In genomic region chr19:23141391-23142281, GRCm38 (mm10) we compare ENCODE assay signal across 8 mouse cellular contexts. TPM values are rescaled to one million over a fixed set of nuclear protein-coding genes. Genes with fewer than 3 reads are reported as not detected.
DNase-seq lines count a peak whose midpoint lies in the region; ATAC-seq and TF ChIP-seq lines count a peak whose summit lies in the region.

No protein-coding gene starts in this region.

- TF ChIP-seq EP300 in liver, embryonic 14.5 days (IDR thresholded peaks at IDR 0.05; ENCODE audit: low read depth): no peak

- peak; percentile 64 for DNase-seq in 3134 (ENCODE audit: extremely low read depth, insufficient read length, low spot score)
- peak; percentile 90 for DNase-seq in brain, adult 2 months (ENCODE audit: low read depth, low spot score)
- DNase-seq in forebrain, embryonic 11.5 days (ENCODE audit: low spot score): peak; percentile 77
- DNase-seq in kidney, postnatal 14 days: peak; percentile 86
- DNase-seq in liver, embryonic 14.5 days (ENCODE audit: low read depth in 3 of 3, low spot score in 3 of 3): no peak
- peak; percentile 53 for DNase-seq in neural tube, embryonic 11.5 days (ENCODE audit: low spot score)

- no peak for TF ChIP-seq CTCF in liver, embryonic 14.5 days (IDR thresholded peaks at IDR 0.05; ENCODE audit: low read depth)
- no peak for TF ChIP-seq CTCF in testis, adult 2 months (IDR thresholded peaks at IDR 0.05; ENCODE audit: control insufficient read depth, insufficient read depth, insufficient replicate concordance, low read depth, low read length)

- H3K27ac ChIP-seq in forebrain, embryonic 11.5 days (ENCODE audit: low read depth, low read length): no peak overlapping the region
- H3K27ac ChIP-seq in heart, embryonic 15.5 days: peak overlapping the region; percentile 92
- peak overlapping the region; percentile 12 for H3K27ac ChIP-seq in liver, embryonic 14.5 days
- no peak overlapping the region for H3K27ac ChIP-seq in neural tube, embryonic 11.5 days (ENCODE audit: low read depth, low read length)
- H3K27ac ChIP-seq in testis, adult 2 months (ENCODE audit: control insufficient read depth, insufficient read depth, low read depth, low read length): peak overlapping the region; percentile 98

- under 1% methylated on average over 83 of the region's 94 CpGs for WGBS in forebrain, embryonic 11.5 days
- WGBS in heart, embryonic 15.5 days: under 1% methylated on average over 80 of the region's 94 CpGs
- WGBS in liver, embryonic 14.5 days (ENCODE audit: insufficient replicate concordance): under 1% methylated on average over 78 of the region's 94 CpGs
- under 1% methylated on average over 73 of the region's 94 CpGs for whole genome bisulfite sequencing in neural tube, embryonic 11.5 days

- peak overlapping the region; percentile 56 for H3K9ac ChIP-seq in forebrain, embryonic 11.5 days (ENCODE audit: low read length)
- H3K9ac ChIP-seq in heart, embryonic 15.5 days: peak overlapping the region; percentile 68
- peak overlapping the region; percentile 63 for H3K9ac ChIP-seq in liver, embryonic 14.5 days (replicated peaks)
- peak overlapping the region; percentile 42 for H3K9ac ChIP-seq in neural tube, embryonic 11.5 days (ENCODE audit: low read length)

- H3K4me3 ChIP-seq in forebrain, embryonic 11.5 days (ENCODE audit: low read depth, low read length): peak overlapping the region; percentile 51
- H3K4me3 ChIP-seq in heart, embryonic 15.5 days: peak overlapping the region; percentile 65
- H3K4me3 ChIP-seq in liver, embryonic 14.5 days (ENCODE audit: insufficient read depth in 1 of 2, low read depth in 2 of 2, low read length in 2 of 2): peak overlapping the region; percentile 64 to 68
- peak overlapping the region; percentile 53 for H3K4me3 ChIP-seq in neural tube, embryonic 11.5 days (ENCODE audit: low read depth, low read length)
- peak overlapping the region; percentile 97 for H3K4me3 ChIP-seq in testis, adult 2 months (ENCODE audit: control insufficient read depth, low read depth, low read length)

- peaks cover 14% of the 10 kb centered on the region for H3K4me1 ChIP-seq in forebrain, embryonic 11.5 days (replicated peaks; ENCODE audit: control insufficient read depth, insufficient read depth, low read length)
- peaks cover 17% of the 10 kb centered on the region for H3K4me1 ChIP-seq in heart, embryonic 15.5 days (replicated peaks)
- peaks cover 11 to 22% of the 10 kb centered on the region in 2 experiments; a peak in 3 of 4 replicates for H3K4me1 ChIP-seq in liver, embryonic 14.5 days (replicated peaks; ENCODE audit: control insufficient read depth in 2 of 2, insufficient read depth in 2 of 2, low read length in 1 of 2)
- H3K4me1 ChIP-seq in neural tube, embryonic 11.5 days (ENCODE audit: control insufficient read depth, insufficient read depth, low read length): peaks cover 5% of the 10 kb centered on the region
- peaks cover 18% of the 10 kb centered on the region for H3K4me1 ChIP-seq in testis, adult 2 months (ENCODE audit: control insufficient read depth, insufficient read depth, low read length)

- no peaks in the 10 kb centered on the region for H3K36me3 ChIP-seq in forebrain, embryonic 11.5 days (ENCODE audit: control insufficient read depth, insufficient read depth, low read length)
- H3K36me3 ChIP-seq in heart, embryonic 15.5 days: no peaks in the 10 kb centered on the region
- no peaks in the 10 kb centered on the region for H3K36me3 ChIP-seq in liver, embryonic 14.5 days (replicated peaks; ENCODE audit: control insufficient read depth, insufficient read depth, low read depth)
- H3K36me3 ChIP-seq in neural tube, embryonic 11.5 days (ENCODE audit: control insufficient read depth, insufficient read depth, low read length): no peaks in the 10 kb centered on the region
- H3K36me3 ChIP-seq in testis, adult 2 months (ENCODE audit: control insufficient read depth, insufficient read depth, low read length): no peaks in the 10 kb centered on the region

- peak overlapping the region; percentile 97 for H3K4me2 ChIP-seq in forebrain, embryonic 11.5 days (ENCODE audit: low read depth, low read length, severe bottlenecking)
- H3K4me2 ChIP-seq in heart, embryonic 15.5 days: peak overlapping the region; percentile 99
- peak overlapping the region; percentile 99 for H3K4me2 ChIP-seq in liver, embryonic 14.5 days (ENCODE audit: low read depth)
- peak overlapping the region; percentile 96 for H3K4me2 ChIP-seq in neural tube, embryonic 11.5 days (ENCODE audit: low read depth)

- peaks cover 26% of the 10 kb centered on the region for H3K27me3 ChIP-seq in forebrain, embryonic 11.5 days (ENCODE audit: control insufficient read depth, insufficient read depth, low read length)
- peaks cover 5% of the 10 kb centered on the region; the same call in 1 of the 2 replicates for H3K27me3 ChIP-seq in heart, embryonic 15.5 days
- H3K27me3 ChIP-seq in liver, embryonic 14.5 days (ENCODE audit: control insufficient read depth, insufficient read depth, low read length): peaks cover 11% of the 10 kb centered on the region
- H3K27me3 ChIP-seq in neural tube, embryonic 11.5 days (ENCODE audit: control insufficient read depth, insufficient read depth, low read length): peaks cover 26% of the 10 kb centered on the region
- peaks cover 4% of the 10 kb centered on the region for H3K27me3 ChIP-seq in testis, adult 2 months (ENCODE audit: control insufficient read depth, insufficient read depth, low read length)

- H3K9me3 ChIP-seq in forebrain, embryonic 11.5 days (ENCODE audit: control insufficient read depth, low read length): no peaks in the 10 kb centered on the region
- H3K9me3 ChIP-seq in heart, embryonic 15.5 days (replicated peaks): no peaks in the 10 kb centered on the region
- no peaks in the 10 kb centered on the region for H3K9me3 ChIP-seq in liver, embryonic 14.5 days (ENCODE audit: control insufficient read depth, low read length)
- no peaks in the 10 kb centered on the region for H3K9me3 ChIP-seq in neural tube, embryonic 11.5 days (ENCODE audit: control insufficient read depth, low read length)

- ATAC-seq in forebrain, embryonic 11.5 days (replicated peaks; ENCODE audit: low FRiP score): peak; percentile 31
- ATAC-seq in heart, embryonic 15.5 days (replicated peaks; ENCODE audit: insufficient number of reproducible peaks, insufficient read depth, low FRiP score, low read depth): peak; percentile 41; the same call in 1 of the 2 replicates
- ATAC-seq in liver, embryonic 14.5 days (ENCODE audit: insufficient read depth): peak; percentile 47
- peak; percentile 20 for ATAC-seq in neural tube, embryonic 11.5 days (ENCODE audit: insufficient read depth, low FRiP score, low TSS enrichment)

- TF ChIP-seq POLR2A in testis, adult 2 months (IDR thresholded peaks at IDR 0.05; ENCODE audit: control insufficient read depth, low read depth, low read length): no peak

RNA-seq across cellular contexts. Expression of gene Klf9, which starts 0.6 kb away (rescaled TPM):
- 0.86 and 0.91 TPM in 2 replicates for polyA plus RNA-seq in forebrain, embryonic 11.5 days (2014; fragmentation: Nextera tagmentation; extraction: Ambion mirVana)
- polyA plus RNA-seq in heart, embryonic 15.5 days (2015; fragmentation: Nextera tagmentation; extraction: Ambion mirVana): 3.1 and 3.4 TPM in 2 replicates
- 0.43 and 0.86 TPM in 2 replicates for polyA plus RNA-seq in liver, embryonic 14.5 days (2012; rRNA removed)
- polyA plus RNA-seq in liver, embryonic 14.5 days (2014; fragmentation: Nextera tagmentation; extraction: Ambion mirVana): 0.74 and 1.0 TPM in 2 replicates
- polyA plus RNA-seq in neural tube, embryonic 11.5 days (2014; fragmentation: Nextera tagmentation; extraction: Ambion mirVana): 0.73 and 1.4 TPM in 2 replicates
- polyA plus RNA-seq in testis, adult 2 months (2012; rRNA removed): 19.7 and 21.4 TPM in 2 replicates

Comparison
In these comparisons a context has a peak if more than half of its experiments do, and no peak if none do; other contexts are left out.
1. DNase-seq: peak in 3134 (single experiment), brain, adult 2 months (single experiment), forebrain, embryonic 11.5 days (single experiment), kidney, postnatal 14 days (single experiment) and neural tube, embryonic 11.5 days (single experiment); none in liver, embryonic 14.5 days (0 of 3).
2. H3K27ac ChIP-seq: peak in heart, embryonic 15.5 days (single experiment), liver, embryonic 14.5 days (single experiment) and testis, adult 2 months (single experiment); none in forebrain, embryonic 11.5 days (single experiment) and neural tube, embryonic 11.5 days (single experiment).
3. Peak in every context shown above with its lines, with median percentiles within 50 percentile points of each other: ATAC-seq, H3K4me2 ChIP-seq, H3K4me3 ChIP-seq and H3K9ac ChIP-seq.